11 mouse cellular contexts compared by ENCODE assay signal in genomic region chr7:29354161-29354560, GRCm38 (mm10). TPM values are rescaled to one million over a fixed set of nuclear protein-coding genes. Genes with fewer than 3 reads are reported as not detected.
DNase-seq lines count a peak whose midpoint lies in the region; ATAC-seq lines count a peak whose summit lies in the region.
"Had no signal": no experiment of that assay in that cellular context is flagged by ENCODE, and none has a peak within 500 bp of the region (broad histone marks: within the 10 kb centered on the region; RNA-seq: fewer than 3 reads in every experiment).

No protein-coding gene starts in this region.

- WGBS in intestine, embryonic 15.5 days: 86% methylated on average over 8 of the region's 8 CpGs

- no peaks in the 10 kb centered on the region for H3K9me3 ChIP-seq in intestine, embryonic 15.5 days
- H3K9me3 ChIP-seq: megakaryocyte, embryonic 14.5 days had no signal

- H3K4me3 ChIP-seq in intestine, embryonic 15.5 days (replicated peaks): no peak overlapping the region
- H3K4me3 ChIP-seq: megakaryocyte, embryonic 14.5 days had no signal

- H3K36me3 ChIP-seq in intestine, embryonic 15.5 days: peaks cover 29% of the 10 kb centered on the region

- H3K4me1 ChIP-seq in intestine, embryonic 15.5 days (replicated peaks): no peaks in the 10 kb centered on the region

- H3K27me3 ChIP-seq in intestine, embryonic 15.5 days (replicated peaks): no peaks in the 10 kb centered on the region
- H3K27me3 ChIP-seq: megakaryocyte, embryonic 14.5 days had no signal

- H3K4me2 ChIP-seq in intestine, embryonic 15.5 days (replicated peaks): no peak overlapping the region

- peak; percentile 41 for DNase-seq in cerebellum, adult 11-12 months
- DNase-seq in layer of hippocampus, adult 11-12 months (ENCODE audit: low spot score): peak; percentile 56
- no peak for DNase-seq in layer of hippocampus, adult 9-10 months (ENCODE audit: low spot score)
- peak; percentile 63 to 76 for DNase-seq in heart, postnatal 14 days
- DNase-seq in right cerebral cortex, postnatal 4 days: peak; percentile 73
- DNase-seq in kidney, adult 9 months: no peak
- DNase-seq: thymus, postnatal 36 days had no signal

- no peak overlapping the region for H3K27ac ChIP-seq in intestine, embryonic 15.5 days

- no peak for ATAC-seq in cerebellum, adult (ENCODE audit: insufficient number of reproducible peaks, low FRiP score, low TSS enrichment)
- no peak for ATAC-seq in intestine, embryonic 15.5 days
- ATAC-seq: intestine, postnatal 0 days had no signal

- H3K9ac ChIP-seq in intestine, embryonic 15.5 days: no peak overlapping the region

- intact Hi-C loops in heart, postnatal 14 days (cut with DNase I): no loop called here

RNA-seq across cellular contexts. Expression of gene Dpf1, which starts 50.4 kb away (rescaled TPM):
- 1 to 10 TPM in 1 of 2 experiments, under 1 TPM in 1; 0.19 to 1.2 TPM for total RNA-seq in heart, postnatal 14 days (2021)
- polyA plus RNA-seq in intestine, embryonic 15.5 days (2015; fragmentation: Nextera tagmentation; extraction: Ambion mirVana): 6.7 and 6.8 TPM in 2 replicates

Comparison
In these comparisons a context has a peak if more than half of its experiments do, and no peak if none do; other contexts are left out.
1. DNase-seq: peak in cerebellum, adult 11-12 months (single experiment), layer of hippocampus, adult 11-12 months (single experiment), heart, postnatal 14 days (2 of 2) and right cerebral cortex, postnatal 4 days (single experiment); none in layer of hippocampus, adult 9-10 months (single experiment) and kidney, adult 9 months (single experiment).